Mouse (Mus musculus) midbrain, embryonic 16.5 days (tissue): Measurements from ENCODE around the gene Zfp777. TPM values are rescaled to one million over a fixed set of nuclear protein-coding genes. Genes with fewer than 3 reads are reported as not detected.

Experiments used
- ATAC-seq: fragments of 200-750 bp; cut with Nextera tagmentation; 2 replicates; pipeline ENCODE4 v1.8.0; 2017; ENCODE audit warnings: moderate TSS enrichment
- H3K27ac ChIP-seq: fragments of 300-500 bp; sonication (generic); 2 replicates; pipeline ENCODE4 v1.5.1; 2014; ENCODE audit warnings: mild to moderate bottlenecking, low read length, mixed read lengths
- H3K27me3 ChIP-seq: fragments of 300-500 bp; sonication (generic); 2 replicates; pipeline ENCODE4 v1.6.1; 2014; ENCODE audit warnings: low read depth, low read length, mixed read lengths; ENCODE audit not compliant: control insufficient read depth, insufficient read depth
- H3K36me3 ChIP-seq: fragments of 300-500 bp; sonication (generic); 2 replicates; pipeline ENCODE4 v1.6.1; 2014; ENCODE audit warnings: mild to moderate bottlenecking, low read length, moderate library complexity, mixed read lengths; ENCODE audit not compliant: control insufficient read depth, insufficient read depth
- H3K4me1 ChIP-seq: fragments of 300-500 bp; sonication (generic); 2 replicates; pipeline ENCODE4 v1.6.1; 2014; ENCODE audit warnings: mild to moderate bottlenecking, low read length, mixed read lengths; ENCODE audit not compliant: control insufficient read depth, insufficient read depth
- H3K4me2 ChIP-seq: fragments of 300-500 bp; sonication (generic); 2 replicates; pipeline ENCODE4 v1.6.1; 2014; ENCODE audit warnings: mild to moderate bottlenecking, low read length, mixed read lengths
- H3K4me3 ChIP-seq: fragments of 300-500 bp; sonication (generic); 2 replicates; pipeline ENCODE4 v1.5.1; 2014; ENCODE audit warnings: low read depth, mild to moderate bottlenecking, low read length, moderate library complexity, mixed read lengths
- H3K9ac ChIP-seq: fragments of 300-500 bp; sonication (generic); 2 replicates; pipeline ENCODE4 v1.6.1; 2014; ENCODE audit warnings: low read depth, low read length, mixed read lengths
- H3K9me3 ChIP-seq: fragments of 300-500 bp; sonication (generic); replicated peaks from 2 replicates; pipeline ENCODE4 v1.6.1; 2014; ENCODE audit warnings: mild to moderate bottlenecking, low read length, mixed read lengths; ENCODE audit not compliant: control insufficient read depth, poor library complexity, severe bottlenecking
- WGBS: fragments of 180-500 bp; shearing (Covaris S2); extraction: QIAGEN DNeasy Blood & Tissue Kit; methylation state at CpG from one replicate; pipeline ENCODE4 v1.1.7; 2014; 5-methylcytosine and 5-hydroxymethylcytosine counted together
- polyA plus RNA-seq: library from polyadenylated mRNA; unstranded; fragments of >200 nt; fragmentation: Nextera tagmentation; extraction: Ambion mirVana; gene quantifications from 2 replicates; pipeline ENCODE4 v1.2.1, GENCODE M21; 2015

The Zfp777 gene
- 14.1 TPM in 2 replicates for polyA plus RNA-seq

- Histone ChIP-seq H3K27ac (peak within 1 kb of the TSS; percentile 91), H3K9me3 (no peaks in the 10 kb centered on the region), H3K4me2 (peak within 1 kb of the TSS; percentile 82), H3K4me1 (peaks cover 16% of the 10 kb centered on the region), H3K9ac (peak within 1 kb of the TSS; percentile 93), H3K36me3 (peaks cover 8% of the 10 kb centered on the region), H3K4me3 (peak within 1 kb of the TSS; percentile 95), H3K27me3 (no peaks in the 10 kb centered on the region)
- peak; percentile 90 for ATAC-seq
- under 1% methylated on average over 82 of the region's 82 CpGs for WGBS
Observed at GRCm38 (mm10) chr6:48048426-48049272, at the start of gene Zfp777. Gene Zfp777, minus strand, starts transcription at chr6:48048911.

DNA sequence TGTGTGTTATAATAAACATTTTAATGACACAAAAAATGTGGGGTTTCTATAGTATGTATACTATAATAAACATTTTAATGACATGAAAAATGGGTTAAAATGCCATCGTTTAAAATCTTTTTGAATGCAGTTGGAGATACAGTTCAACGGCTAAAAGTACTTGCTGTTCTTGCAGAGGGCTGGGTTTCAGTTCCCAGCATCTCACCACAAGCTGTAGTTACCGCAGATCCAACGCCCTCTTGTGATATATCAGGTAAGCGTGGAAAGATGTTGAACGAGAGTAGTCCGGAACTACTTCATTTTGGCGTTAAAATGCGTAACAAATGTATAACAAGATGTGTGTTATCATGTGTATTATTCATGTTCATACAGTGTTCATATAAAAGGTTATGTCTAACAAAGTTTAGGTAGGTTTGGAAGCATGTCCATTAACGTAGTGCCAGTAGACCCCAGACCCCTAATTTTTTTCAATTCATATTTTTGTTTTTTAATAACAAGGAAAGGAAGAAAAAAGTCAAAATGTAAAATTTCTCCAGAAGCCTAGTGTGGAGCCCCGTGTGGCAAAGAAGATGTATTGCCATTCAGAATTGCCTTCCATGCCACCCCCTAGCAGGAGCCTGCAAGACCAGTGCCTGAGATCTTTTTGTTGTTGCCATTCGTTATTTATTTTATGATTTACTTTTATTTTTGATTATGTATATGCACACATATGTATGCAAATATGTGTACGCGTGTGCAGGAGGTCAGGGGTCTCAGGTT is 38.4 kb upstream of the Zfp777 start:
- 41% methylated on average over 14 of the region's 14 CpGs for WGBS
- Histone ChIP-seq H3K27ac (no peak overlapping the region; the same call in 1 of the 2 replicates), H3K27me3 (no peaks in the 10 kb centered on the region), H3K9ac (no peak overlapping the region), H3K9me3 (no peaks in the 10 kb centered on the region), H3K4me2 (peak overlapping the region; percentile 79), H3K36me3 (peaks cover 8% of the 10 kb centered on the region), H3K4me3 (peak overlapping the region; percentile 81), H3K4me1 (peaks cover 10% of the 10 kb centered on the region)
- ATAC-seq: peak; percentile 23

DNA sequence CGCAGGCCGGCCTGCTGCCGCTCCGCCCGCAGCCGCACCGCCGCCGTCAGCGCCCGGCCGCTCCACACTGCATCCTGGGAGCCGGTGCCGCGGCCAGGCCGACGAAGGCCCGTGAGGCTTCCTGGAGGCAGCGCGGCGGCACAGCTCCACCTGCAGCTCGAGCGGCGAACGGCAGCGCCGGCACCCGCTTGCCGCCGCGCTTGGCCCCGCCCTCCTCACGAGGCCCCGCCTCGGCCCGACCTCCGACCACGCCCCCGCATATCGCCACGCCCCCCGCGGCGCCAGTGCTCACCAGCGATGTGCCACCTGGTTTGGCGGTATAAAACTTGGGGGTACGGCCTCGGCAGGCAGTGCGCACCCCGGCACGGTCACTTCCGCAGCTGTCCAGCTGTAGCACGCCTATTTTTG is 37.8 kb upstream of the Zfp777 start, which contains the start of gene Zfp746:
Zfp746 (minus strand) TSS at position 123 of the 408 bp plus-strand sequence.
- Histone ChIP-seq H3K27me3 (no peaks in the 10 kb centered on the region), H3K4me1 (peaks cover 10% of the 10 kb centered on the region), H3K9ac (peak within 1 kb of the TSS; percentile 95), H3K4me2 (peak within 1 kb of the TSS; percentile 79), H3K27ac (peak within 1 kb of the TSS; percentile 89), H3K36me3 (peaks cover 14% of the 10 kb centered on the region), H3K9me3 (no peaks in the 10 kb centered on the region), H3K4me3 (peak within 1 kb of the TSS; percentile 81)
- under 1% methylated on average over 50 of the region's 53 CpGs for WGBS
- ATAC-seq: peak; percentile 94

DNA sequence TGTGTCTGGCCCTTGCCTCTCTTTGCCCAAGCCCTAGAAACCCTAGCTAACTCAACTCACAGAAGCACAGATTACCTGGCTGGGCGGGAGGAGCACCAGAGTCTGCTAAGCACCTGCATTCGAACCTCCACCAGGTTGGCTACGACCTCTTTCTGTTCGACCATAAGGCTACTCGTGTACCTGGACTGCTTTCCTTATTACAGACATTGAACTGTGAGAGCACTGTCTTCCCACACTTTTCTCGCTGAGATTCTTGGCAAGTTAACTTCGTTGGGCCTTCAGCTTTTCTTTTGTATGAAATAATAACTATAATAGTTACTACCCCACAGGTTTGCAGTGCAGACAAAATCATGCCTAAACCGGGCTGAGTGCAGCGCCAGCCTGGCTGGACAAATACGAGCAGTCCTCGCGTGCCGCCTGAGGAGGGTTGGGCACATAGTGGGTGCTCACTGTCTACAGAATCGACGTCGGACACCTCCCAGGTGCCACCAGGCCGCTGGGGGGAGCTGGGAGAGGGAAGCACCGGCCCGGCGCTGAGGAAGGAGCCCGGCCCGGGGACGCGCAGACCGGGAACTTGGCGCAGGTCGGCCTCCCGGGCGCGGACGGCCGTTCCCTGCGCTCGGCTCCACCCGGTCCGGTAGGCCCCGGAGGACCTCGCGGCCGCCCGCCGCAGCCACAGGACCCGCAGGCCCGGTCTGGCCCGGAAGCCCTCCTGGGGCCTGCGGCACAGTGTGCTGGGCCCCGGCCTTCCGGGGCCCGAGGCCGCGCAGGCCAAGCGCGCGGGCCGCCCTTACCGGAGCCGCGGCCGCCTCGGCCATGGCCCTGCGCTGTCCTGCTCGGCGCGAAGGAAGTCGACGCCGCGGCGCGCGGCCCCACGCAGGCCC is 37.1 kb upstream of the Zfp777 start:
- peak; percentile 89 for ATAC-seq
- Histone ChIP-seq H3K27me3 (no peaks in the 10 kb centered on the region), H3K9ac (peak overlapping the region; percentile 95), H3K4me3 (peak overlapping the region; percentile 81), H3K36me3 (peaks cover 17% of the 10 kb centered on the region), H3K9me3 (no peaks in the 10 kb centered on the region), H3K4me1 (peaks cover 10% of the 10 kb centered on the region), H3K27ac (peak overlapping the region; percentile 89), H3K4me2 (peak overlapping the region; percentile 79)
- WGBS: 3% methylated on average over 55 of the region's 72 CpGs

DNA sequence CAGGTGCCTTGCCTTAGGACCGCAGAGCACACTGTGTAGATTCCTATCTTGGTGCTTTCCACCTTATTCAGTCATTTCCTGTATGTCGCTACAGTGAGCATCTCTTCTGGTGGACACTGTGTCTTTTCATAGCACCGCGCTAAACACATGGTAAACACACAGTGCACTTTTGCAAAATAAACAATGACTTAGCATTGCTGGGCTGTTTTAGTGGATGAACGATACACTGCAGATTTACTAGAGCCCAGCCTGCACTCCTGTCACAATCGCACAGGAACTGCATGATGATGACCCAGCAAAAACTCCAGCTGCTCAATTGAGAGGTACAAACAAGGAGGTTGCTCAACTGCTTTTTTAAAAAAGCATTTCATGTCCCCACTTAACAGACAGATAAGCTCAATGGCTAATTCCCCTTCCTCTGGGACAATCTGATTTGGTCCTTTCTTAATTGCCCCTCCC is 35.1 kb upstream of the Zfp777 start:
- ATAC-seq: no peak
- 92% methylated on average over 6 of the region's 6 CpGs for WGBS

GRCm38 (mm10) chr6:48081952-48082351 is 33.2 kb upstream of the Zfp777 start:
- Histone ChIP-seq H3K9me3 (no peaks in the 10 kb centered on the region), H3K27me3 (no peaks in the 10 kb centered on the region), H3K36me3 (peaks cover 25% of the 10 kb centered on the region), H3K9ac (no peak overlapping the region), H3K4me3 (no peak overlapping the region), H3K4me1 (peaks cover 10% of the 10 kb centered on the region), H3K4me2 (no peak overlapping the region), H3K27ac (no peak overlapping the region)
- WGBS: 98% methylated on average over 3 of the region's 3 CpGs
- ATAC-seq: no peak

More for the DNA sequence above, 35.1 kb upstream of the Zfp777 start:
- H3K9me3 ChIP-seq: no peaks in the 10 kb centered on the region
- no peak overlapping the region for H3K4me3 ChIP-seq
- no peak overlapping the region for H3K4me2 ChIP-seq
- no peaks in the 10 kb centered on the region for H3K27me3 ChIP-seq
- H3K4me1 ChIP-seq: peaks cover 10% of the 10 kb centered on the region
- H3K36me3 ChIP-seq: peaks cover 23% of the 10 kb centered on the region
- no peak overlapping the region for H3K9ac ChIP-seq
- no peak overlapping the region for H3K27ac ChIP-seq

- Histone ChIP-seq H3K4me3 (no peak overlapping the region), H3K36me3 (peaks cover 25% of the 10 kb centered on the region), H3K27me3 (no peaks in the 10 kb centered on the region), H3K9ac (no peak overlapping the region), H3K4me2 (no peak overlapping the region), H3K4me1 (peaks cover 10% of the 10 kb centered on the region), H3K27ac (no peak overlapping the region), H3K9me3 (no peaks in the 10 kb centered on the region)
- 97% methylated on average over 5 of the region's 5 CpGs for WGBS
- no peak for ATAC-seq
Observed at GRCm38 (mm10) chr6:48081021-48081420, 32.3 kb upstream of the Zfp777 start.

GRCm38 (mm10) chr6:48073316-48073715 is 24.6 kb upstream of the Zfp777 start:
- 88% methylated on average over 5 of the region's 5 CpGs for WGBS
- no peak for ATAC-seq
- no peaks in the 10 kb centered on the region for H3K27me3 ChIP-seq
- no peaks in the 10 kb centered on the region for H3K9me3 ChIP-seq
- H3K9ac ChIP-seq: no peak overlapping the region
- no peaks in the 10 kb centered on the region; the same call in 1 of the 2 replicates for H3K4me1 ChIP-seq
- H3K36me3 ChIP-seq: peaks cover 8% of the 10 kb centered on the region
- no peak overlapping the region for H3K4me2 ChIP-seq
- no peak overlapping the region for H3K27ac ChIP-seq
- no peak overlapping the region for H3K4me3 ChIP-seq
